15 mouse cellular contexts compared by ENCODE assay signal in genomic region chr9:106015666-106016065, GRCm38 (mm10). TPM values are rescaled to one million over a fixed set of nuclear protein-coding genes. Genes with fewer than 3 reads are reported as not detected.
"Had no signal": no experiment of that assay in that cellular context is flagged by ENCODE, and none has a peak within 500 bp of the region (broad histone marks: within the 10 kb centered on the region; RNA-seq: fewer than 3 reads in every experiment).

No protein-coding gene starts in this region.

- DNase-seq: gastrocnemius, postnatal 14 days; gastrocnemius, postnatal 36 days; heart, adult 11 months; heart, adult 2 months; heart, postnatal 14 days; heart, postnatal 36 days; kidney, adult 11 months; kidney, adult 2 months; kidney, adult 9 months; kidney, postnatal 14 days; kidney, postnatal 36 days; layer of hippocampus, adult 9-11 months; layer of hippocampus, postnatal 36 days; left cerebral cortex, postnatal 4 days had no signal

RNA-seq across cellular contexts. Expression of gene Col6a5, which starts 55.2 kb away (rescaled TPM):
- total RNA-seq: hematopoietic stem cell, adult 5-6 weeks had no signal
